Mouse (Mus musculus) liver, embryonic 14.5 days (tissue): ENCODE measurements around the gene Hist1h1d. TPM values are rescaled to one million over a fixed set of nuclear protein-coding genes. Genes with fewer than 3 reads are reported as not detected.
"Not testable (repeated sequence)": the region's sequence is repeated elsewhere in the genome, so short reads cannot be mapped to it uniquely, and the experiment has no call there.

Experiments used
- ATAC-seq: fragments of 200-750 bp; cut with Nextera tagmentation; 2 replicates; pipeline ENCODE4 v1.8.0; 2017; ENCODE audit warnings: moderate number of reproducible peaks, mild to moderate bottlenecking, moderate library complexity; ENCODE audit not compliant: insufficient read depth
- DNase-seq, 3 experiments: peaks; one replicate each; pipeline ENCODE4 v3.0.0-alpha.2; 2012 to 2013; ENCODE audit warnings: low read depth in 3 of 3, low spot score in 3 of 3
- H3K27ac ChIP-seq: fragments of 300-500 bp; sonication (generic); 2 replicates; pipeline ENCODE4 v1.5.1; 2014; ENCODE audit warnings: moderate library complexity, mild to moderate bottlenecking, control low read depth, inconsistent platforms
- H3K27me3 ChIP-seq: fragments of 300-500 bp; sonication (generic); 2 replicates; pipeline ENCODE4 v1.6.1; 2014; ENCODE audit warnings: mild to moderate bottlenecking, low read length, moderate library complexity; ENCODE audit not compliant: control insufficient read depth, insufficient read depth
- H3K36me3 ChIP-seq: fragments of 300-500 bp; sonication (generic); replicated peaks from 2 replicates; pipeline ENCODE4 v1.6.1; 2014; ENCODE audit warnings: low read depth; ENCODE audit not compliant: control insufficient read depth, insufficient read depth
- H3K4me1 ChIP-seq, 2 experiments: fragments of 200-500 bp in 1 of 2; fragments of 300-500 bp in 1 of 2; sonication (generic) in 1 of 2; replicated peaks; 2 replicates each; pipeline ENCODE4 v1.6.1; 2012 to 2014; ENCODE audit warnings: antibody characterized with exemption in 1 of 2, inconsistent platforms in 1 of 2, low read length in 1 of 2; ENCODE audit not compliant: control insufficient read depth in 2 of 2, insufficient read depth in 2 of 2
- H3K4me2 ChIP-seq: fragments of 300-500 bp; sonication (generic); 2 replicates; pipeline ENCODE4 v1.6.1; 2014; ENCODE audit warnings: low read depth, mild to moderate bottlenecking, control low read depth, moderate library complexity
- H3K4me3 ChIP-seq, 2 experiments: fragments of 200-500 bp in 1 of 2; fragments of 300-500 bp in 1 of 2; sonication (generic) in 1 of 2; 2 replicates each; pipeline ENCODE4 v1.5.1; 2012 to 2014; ENCODE audit warnings: low read depth in 2 of 2, low read length in 2 of 2, mild to moderate bottlenecking in 2 of 2, control low read depth in 1 of 2, inconsistent platforms in 1 of 2, moderate library complexity in 1 of 2; ENCODE audit not compliant: insufficient read depth in 1 of 2
- H3K9ac ChIP-seq: fragments of 300-500 bp; sonication (generic); replicated peaks from 2 replicates; pipeline ENCODE4 v1.6.1; 2014; ENCODE audit warnings: mild to moderate bottlenecking, control low read depth, moderate library complexity
- H3K9me3 ChIP-seq: fragments of 300-500 bp; sonication (generic); 2 replicates; pipeline ENCODE4 v1.6.1; 2016; ENCODE audit warnings: low read length, mixed read lengths; ENCODE audit not compliant: control insufficient read depth
- CTCF ChIP-seq: IDR thresholded peaks from 2 replicates; pipeline ENCODE4 v1.5.1; 2016; ENCODE audit warnings: antibody characterized with exemption, low read depth, control low read depth
- EP300 ChIP-seq: IDR thresholded peaks from 2 replicates; pipeline ENCODE4 v1.6.1; 2016; ENCODE audit warnings: antibody characterized with exemption, low read depth
- WGBS: fragments of 180-500 bp; shearing (Covaris S2); extraction: QIAGEN DNeasy Blood & Tissue Kit; methylation state at CpG from one replicate; pipeline ENCODE4 v1.1.7; 2014; ENCODE audit not compliant: insufficient replicate concordance; 5-methylcytosine and 5-hydroxymethylcytosine counted together
- polyA plus RNA-seq, 2 experiments: library from polyadenylated mRNA; depleted of rRNA in 1 of 2; stranded (reverse) in 1 of 2; unstranded in 1 of 2; fragments of >200 nt; fragmentation: Nextera tagmentation in 1 of 2; extraction: Ambion mirVana in 1 of 2; gene quantifications; 2 replicates each; pipeline versions ENCODE4 v1.2.1 to v1.2.3; 2012 to 2014

Hist1h1d gene
- polyA plus RNA-seq, 2 experiments: 0.70 to 1.2 TPM

- Histone ChIP-seq H3K4me3 (peak within 1 kb of the TSS; percentile 58 to 61), H3K4me2 (peak within 1 kb of the TSS; percentile 66), H3K9ac (peak within 1 kb of the TSS; percentile 89), H3K27ac (peak within 1 kb of the TSS; percentile 98), H3K4me1 (peaks cover 18 to 28% of the 10 kb centered on the region in 2 experiments)
- H3K36me3 ChIP-seq, H3K9me3 ChIP-seq, H3K27me3 ChIP-seq: not testable (repeated sequence)
- TF ChIP-seq CTCF (peak; percentile 54), EP300 (peak; percentile 93)
- DNase-seq (peak; percentile 94 to 95 (median 95)), ATAC-seq (peak; percentile 62)
- 0% methylated on average over 45 of the region's 47 CpGs for WGBS
Measured at GRCm38 (mm10) chr13:23551146-23551834, 1.8 kb upstream of the Hist1h1d start, which contains the start of gene Hist1h4f. Gene Hist1h4f, minus strand, starts transcription at chr13:23551648.

GRCm38 (mm10) chr13:23551931-23552914 is 839 bp upstream of the Hist1h1d start:
- H3K4me1 ChIP-seq: peaks cover 20 to 31% of the 10 kb centered on the region in 2 experiments
- H3K9ac ChIP-seq: peak overlapping the region; percentile 89
- WGBS: 35% methylated on average over 8 of the region's 8 CpGs
- H3K27ac ChIP-seq: peak overlapping the region; percentile 98
- no peak for TF ChIP-seq CTCF
- no peak for TF ChIP-seq EP300
- ATAC-seq (no peak), DNase-seq (no peak)
- no peaks in the 10 kb centered on the region for H3K36me3 ChIP-seq
- peak overlapping the region; percentile 66 for H3K4me2 ChIP-seq
- H3K4me3 ChIP-seq: peak overlapping the region; percentile 58 to 61; a peak in 3 of 4 replicates
- H3K27me3 ChIP-seq: no peaks in the 10 kb centered on the region
- H3K9me3 ChIP-seq: no peaks in the 10 kb centered on the region

GRCm38 (mm10) chr13:23554393-23554792 is 1.3 kb downstream of the Hist1h1d start:
- 13% methylated on average over 9 of the region's 9 CpGs for WGBS
- Histone ChIP-seq H3K27me3 (no peaks in the 10 kb centered on the region), H3K27ac (peak overlapping the region; percentile 95), H3K4me3 (peak overlapping the region in 1 of 2 experiments; percentile 63; a peak in 2 of 4 replicates), H3K9ac (peak overlapping the region; percentile 92), H3K4me1 (peaks cover 19 to 28% of the 10 kb centered on the region in 2 experiments), H3K9me3 (no peaks in the 10 kb centered on the region), H3K36me3 (no peaks in the 10 kb centered on the region), H3K4me2 (peak overlapping the region; percentile 79)
- DNase-seq (no peak), ATAC-seq (no peak)
- no peak for TF ChIP-seq CTCF
- no peak for TF ChIP-seq EP300

GRCm38 (mm10) chr13:23554925-23555838 is 2.1 kb downstream of the Hist1h1d start:
- ATAC-seq (peak; percentile 72), DNase-seq (peak; percentile 86 to 91 (median 87))
- WGBS: under 1% methylated on average over 54 of the region's 54 CpGs
- peaks cover 16 to 28% of the 10 kb centered on the region in 2 experiments for H3K4me1 ChIP-seq
- H3K4me2 ChIP-seq: peak overlapping the region; percentile 79
- H3K27ac ChIP-seq: peak overlapping the region; percentile 95
- H3K9ac ChIP-seq: peak overlapping the region; percentile 92
- peak overlapping the region; percentile 63 to 83 for H3K4me3 ChIP-seq
- H3K27me3 ChIP-seq: no peaks in the 10 kb centered on the region
- H3K9me3 ChIP-seq: no peaks in the 10 kb centered on the region
- TF ChIP-seq EP300: peak; percentile 79
- TF ChIP-seq CTCF: no peak
- H3K36me3 ChIP-seq: no peaks in the 10 kb centered on the region
